Mouse (Mus musculus) urinary bladder, adult 2 months (tissue): ENCODE results near the gene Abca8b. TPM values are rescaled to one million over a fixed set of nuclear protein-coding genes. Genes with fewer than 3 reads are reported as not detected.

Experiments
- polyA plus RNA-seq: library from polyadenylated mRNA; depleted of rRNA; stranded (reverse); fragments of >200 nt; gene quantifications from 2 replicates; pipeline ENCODE4 v1.2.3, GENCODE M21; 2012; rRNA removed

Abca8b gene
- polyA plus RNA-seq, 1 experiment: 6.8 TPM

Other genes with a start within 250 kb of the Abca8b start
- gene 1700012B07Rik, start 167.8 kb downstream of the Abca8b start, polyA plus RNA-seq: 0.03 TPM in 1 of 2 replicates, not detected in the other
- 49.8 TPM in 2 replicates for gene Abca8a, start 100.1 kb upstream of the Abca8b start, polyA plus RNA-seq
- 7.5 TPM in 2 replicates for gene Abca9, start 172.4 kb upstream of the Abca8b start, polyA plus RNA-seq